Mouse (Mus musculus) myocyte (in vitro differentiated cells): ENCODE data around the gene Cdca5.

ENCODE experiments used
- CEBPB ChIP-seq: IDR thresholded peaks from 2 replicates; pipeline ENCODE4 v1.6.1; 2011; ENCODE audit warnings: mild to moderate bottlenecking, moderate library complexity; ENCODE audit not compliant: poor library complexity, insufficient read depth, severe bottlenecking
- E2F4 ChIP-seq: IDR thresholded peaks from one replicate; pipeline ENCODE4 v1.6.1; 2011; ENCODE audit warnings: mild to moderate bottlenecking, control low read depth, moderate library complexity; ENCODE audit not compliant: insufficient read depth
- MAX ChIP-seq: IDR thresholded peaks from one replicate; pipeline ENCODE4 v1.6.1; 2011; ENCODE audit warnings: low read depth, mild to moderate bottlenecking, control low read depth
- MYOD1 ChIP-seq, 3 experiments: IDR thresholded peaks; one replicate each; pipeline ENCODE4 v1.6.1; 2011; ENCODE audit warnings: control low read depth in 2 of 3, low read depth in 2 of 3, mild to moderate bottlenecking in 2 of 3, moderate library complexity in 1 of 3; ENCODE audit not compliant: insufficient read length in 2 of 3, control insufficient read depth in 1 of 3
- POLR2A ChIP-seq: IDR thresholded peaks from one replicate; pipeline ENCODE4 v1.6.1; 2011; ENCODE audit warnings: low read depth, mild to moderate bottlenecking, control low read depth, moderate library complexity; ENCODE audit not compliant: insufficient read length
- POLR2AphosphoS2 ChIP-seq: IDR thresholded peaks from one replicate; pipeline ENCODE4 v1.6.1; 2011; ENCODE audit warnings: low read depth, control low read depth; ENCODE audit not compliant: insufficient read length
- TCF12 ChIP-seq: IDR thresholded peaks from one replicate; pipeline ENCODE4 v1.6.1; 2011; ENCODE audit warnings: mild to moderate bottlenecking, control low read depth; ENCODE audit not compliant: poor library complexity, insufficient read depth, severe bottlenecking
- TCF3 ChIP-seq: IDR thresholded peaks from one replicate; pipeline ENCODE4 v1.6.1; 2011; ENCODE audit warnings: low read depth, control low read depth; ENCODE audit not compliant: insufficient read length
- USF1 ChIP-seq: IDR thresholded peaks from one replicate; pipeline ENCODE4 v1.6.1; 2011; ENCODE audit warnings: low read depth, mild to moderate bottlenecking, control low read depth, moderate library complexity

DNA sequence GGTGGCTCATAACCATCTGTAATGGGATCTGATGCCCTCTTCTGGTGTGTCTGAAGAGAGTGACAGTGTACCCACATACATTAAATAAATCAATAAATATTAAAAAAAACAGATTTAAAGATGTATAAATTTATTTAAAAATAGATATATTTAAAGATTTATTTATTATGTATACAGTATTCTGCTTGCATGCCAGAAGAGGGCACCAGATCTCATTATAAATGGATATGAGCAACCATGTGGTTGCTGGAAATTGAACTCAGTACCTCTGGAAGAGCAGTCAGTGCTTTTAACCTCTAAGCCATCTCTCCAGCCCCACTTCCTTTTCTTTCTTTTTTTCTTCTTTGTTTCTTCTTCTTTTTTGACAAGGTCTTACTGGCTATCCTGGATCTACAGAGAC is 44.8 kb upstream of the Cdca5 start:
- TF ChIP-seq POLR2A (no peak), E2F4 (no peak), TCF12 (no peak), MAX (no peak), POLR2AphosphoS2 (no peak), CEBPB (no peak), USF1 (no peak), MYOD1 (IDR thresholded peaks at IDR 0.05; ENCODE audit: control insufficient read depth in 1 of 3, insufficient read length in 2 of 3, low read depth in 2 of 3) (no peak), TCF3 (no peak)
